Mouse (Mus musculus) spleen, adult 2 months (tissue): ENCODE measurements at regions not wholly inside any gene's neighbourhood (a gene's known extent, or its start where the extent isn't known, plus 50 kb on each side); places are given as distances from the start of the nearest gene placed in this dataset.

Experiments used
- DNase-seq, 2 experiments: peaks; one replicate each; pipeline versions ENCODE4 v3.0.0 to v3.0.0-alpha.2; 2012 to 2021; ENCODE audit warnings: low spot score in 2 of 2, low read depth in 1 of 2
- H3K27ac ChIP-seq: fragments of 200-500 bp; 2 replicates; pipeline ENCODE4 v1.5.1; 2012; ENCODE audit warnings: low read length, inconsistent platforms; ENCODE audit not compliant: insufficient read depth
- H3K27me3 ChIP-seq: fragments of 200-500 bp; 2 replicates; pipeline ENCODE4 v1.6.1; 2012; ENCODE audit warnings: mild to moderate bottlenecking, moderate library complexity, low read length, inconsistent platforms; ENCODE audit not compliant: control insufficient read depth, insufficient read depth
- H3K36me3 ChIP-seq: fragments of 200-500 bp; 2 replicates; pipeline ENCODE4 v1.6.1; 2012; ENCODE audit warnings: mild to moderate bottlenecking, low read length, inconsistent platforms; ENCODE audit not compliant: control insufficient read depth, insufficient read depth
- H3K4me1 ChIP-seq: fragments of 200-500 bp; 2 replicates; pipeline ENCODE4 v1.6.1; 2011; ENCODE audit warnings: inconsistent platforms; ENCODE audit not compliant: control insufficient read depth, insufficient read depth, insufficient read length
- H3K4me3 ChIP-seq: fragments of 200-500 bp; 2 replicates; pipeline ENCODE4 v1.5.1; 2011; ENCODE audit warnings: mild to moderate bottlenecking, inconsistent platforms; ENCODE audit not compliant: insufficient read depth, insufficient read length; ENCODE audit errors: extremely low read depth
- CTCF ChIP-seq: fragments of 200-500 bp; IDR thresholded peaks from 2 replicates; pipeline ENCODE4 v1.5.1; 2011; ENCODE audit warnings: mild to moderate bottlenecking, inconsistent platforms; ENCODE audit not compliant: insufficient read depth, insufficient read length, insufficient replicate concordance; ENCODE audit errors: extremely low read depth
- POLR2A ChIP-seq: fragments of 200-500 bp; IDR thresholded peaks from 2 replicates; pipeline ENCODE4 v1.6.1; 2011; ENCODE audit warnings: low read depth, low read length, inconsistent platforms
- WGBS: fragments of 180-500 bp; shearing (Covaris S2); methylation state at CpG from one replicate; pipeline ENCODE4 v1.1.7; 2018; 5-methylcytosine and 5-hydroxymethylcytosine counted together

GRCm38 (mm10) chr13:52726043-52726442 is 143.1 kb downstream of the Syk start:
- Histone ChIP-seq H3K27ac (no peak overlapping the region), H3K4me3 (no peak overlapping the region), H3K4me1 (peaks cover 4% of the 10 kb centered on the region; the same call in 1 of the 2 replicates), H3K36me3 (no peaks in the 10 kb centered on the region), H3K27me3 (no peaks in the 10 kb centered on the region)
- TF ChIP-seq POLR2A (no peak), CTCF (no peak)
- DNase-seq, result no peak
- WGBS, result 50% methylated on average over 10 of the region's 10 CpGs

- 34% methylated on average over 3 of the region's 3 CpGs for WGBS
- TF ChIP-seq CTCF, result no peak
- no peak for TF ChIP-seq POLR2A
- Histone ChIP-seq H3K27me3 (no peaks in the 10 kb centered on the region), H3K36me3 (no peaks in the 10 kb centered on the region), H3K4me1 (peaks cover 4% of the 10 kb centered on the region; the same call in 1 of the 2 replicates), H3K4me3 (no peak overlapping the region), H3K27ac (no peak overlapping the region)
- DNase-seq, result no peak
Observed at GRCm38 (mm10) chr13:52726525-52726924, 143.6 kb downstream of the Syk start.

DNA sequence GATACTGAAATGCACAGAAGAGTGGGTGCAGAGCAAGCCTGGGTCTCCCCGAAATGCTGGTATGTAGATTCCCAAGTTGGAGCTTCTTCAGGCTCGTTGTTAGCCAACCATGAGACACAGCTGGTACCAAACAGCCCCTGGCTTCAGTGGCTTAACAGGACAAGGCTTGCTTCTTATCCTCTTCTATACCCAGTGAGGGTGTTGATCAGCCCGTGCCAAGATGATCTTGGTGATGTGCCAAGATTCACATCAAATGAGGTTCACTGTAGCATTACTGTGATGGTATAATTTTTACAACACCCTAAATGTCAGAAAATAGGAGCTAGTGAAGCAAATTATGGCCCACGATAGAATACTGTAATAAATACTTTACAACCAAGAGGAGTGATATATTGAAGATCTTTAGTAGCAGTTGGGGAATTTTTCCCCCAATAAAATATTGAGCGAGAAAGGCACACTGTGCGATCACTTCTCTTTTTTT is 152.5 kb downstream of the Syk start:
- WGBS, result 47% methylated on average over 6 of the region's 6 CpGs
- TF ChIP-seq POLR2A (no peak), CTCF (no peak)

DNA sequence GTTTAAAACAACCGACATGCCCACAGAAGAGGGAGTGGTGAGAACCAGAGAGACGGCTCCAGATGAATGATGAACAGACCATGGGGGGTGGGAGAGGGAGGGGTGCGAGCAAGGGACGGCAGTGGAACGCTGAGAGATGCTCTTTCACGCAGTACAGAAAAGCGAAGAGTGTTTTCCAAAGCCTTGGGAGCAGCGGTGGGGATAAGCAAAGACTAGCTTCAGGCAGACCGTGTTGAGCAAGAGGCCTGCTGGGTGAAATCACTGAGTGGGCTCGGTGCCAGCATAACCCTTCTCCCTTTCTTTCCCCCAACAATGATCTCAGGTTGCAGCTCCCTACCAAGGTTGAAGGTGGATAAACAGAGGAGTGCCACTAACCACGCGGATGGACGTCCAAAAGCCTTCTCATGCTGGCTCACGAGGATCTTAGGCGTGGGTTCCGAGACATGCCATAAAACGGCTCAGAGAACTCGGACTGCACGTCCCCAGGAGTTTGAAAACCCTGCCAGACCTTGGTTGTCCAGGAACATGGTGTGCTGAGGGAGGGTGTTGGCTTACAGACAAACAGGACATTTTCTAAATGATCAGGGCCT is 153.1 kb downstream of the Syk start:
- H3K27me3 ChIP-seq, result no peaks in the 10 kb centered on the region
- no peaks in the 10 kb centered on the region for H3K4me1 ChIP-seq

More for the DNA sequence above, 152.5 kb downstream of the Syk start:
- Histone ChIP-seq H3K36me3 (no peaks in the 10 kb centered on the region), H3K4me1 (no peaks in the 10 kb centered on the region), H3K27ac (no peak overlapping the region), H3K4me3 (no peak overlapping the region), H3K27me3 (no peaks in the 10 kb centered on the region)
- DNase-seq, result no peak

GRCm38 (mm10) chr13:52738095-52738660 is 155.2 kb downstream of the Syk start:
- no peak for DNase-seq
- no peaks in the 10 kb centered on the region for H3K27me3 ChIP-seq
- no peak overlapping the region for H3K4me3 ChIP-seq
- H3K4me1 ChIP-seq, result no peaks in the 10 kb centered on the region
- H3K36me3 ChIP-seq, result no peaks in the 10 kb centered on the region
- 88% methylated on average over 9 of the region's 9 CpGs for WGBS
- no peak overlapping the region for H3K27ac ChIP-seq
- no peak for TF ChIP-seq POLR2A
- TF ChIP-seq CTCF, result no peak

More for the DNA sequence above, 153.1 kb downstream of the Syk start:
- 64% methylated on average over 19 of the region's 19 CpGs for WGBS
- Histone ChIP-seq H3K27ac (no peak overlapping the region), H3K36me3 (no peaks in the 10 kb centered on the region), H3K4me3 (no peak overlapping the region)
- TF ChIP-seq POLR2A (no peak), CTCF (no peak)
- no peak for DNase-seq

DNA sequence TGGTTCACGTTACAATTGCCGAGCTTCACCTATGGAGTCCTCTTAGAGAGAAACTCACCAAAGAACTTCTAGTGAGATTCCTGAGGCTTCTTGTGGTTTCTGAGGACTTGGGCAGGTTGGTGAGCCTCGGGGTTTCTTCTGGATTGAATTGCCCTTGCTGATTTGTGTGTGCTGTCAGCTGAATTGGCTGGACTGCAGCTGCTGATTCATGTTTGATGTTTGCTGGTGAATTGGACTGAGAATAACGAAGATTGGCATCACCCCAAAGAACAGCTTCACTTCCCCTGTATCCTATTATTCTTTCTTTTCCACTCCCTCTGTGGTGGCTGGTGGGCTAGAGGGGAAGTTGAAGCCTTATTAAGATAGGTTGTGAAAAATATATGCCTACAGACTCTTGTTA is 158.4 kb downstream of the Syk start:
- Histone ChIP-seq H3K27me3 (no peaks in the 10 kb centered on the region), H3K4me3 (no peak overlapping the region), H3K27ac (no peak overlapping the region), H3K4me1 (no peaks in the 10 kb centered on the region), H3K36me3 (no peaks in the 10 kb centered on the region)
- TF ChIP-seq CTCF (no peak), POLR2A (no peak)
- 78% methylated on average over 4 of the region's 4 CpGs for WGBS
- no peak for DNase-seq

DNA sequence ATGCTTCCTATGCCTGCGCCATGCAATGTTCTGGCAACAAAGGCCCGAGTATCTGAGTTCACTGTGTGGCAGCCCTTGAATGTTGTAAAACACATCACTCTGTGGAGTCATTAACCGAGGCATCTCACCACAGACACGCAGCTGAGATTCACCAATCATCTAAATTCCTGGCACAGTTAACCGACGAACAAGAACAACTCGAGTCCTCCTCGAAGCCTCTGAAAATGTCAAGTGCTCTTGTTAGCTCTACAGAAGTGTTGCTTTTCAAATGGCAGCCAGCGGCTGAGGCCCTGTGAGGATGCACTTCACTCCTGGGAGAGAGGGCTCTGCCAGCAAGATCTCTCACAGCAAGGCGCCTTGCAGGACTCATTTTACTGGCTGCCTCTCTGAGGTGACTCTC is 173.0 kb downstream of the Syk start:
- 88% methylated on average over 10 of the region's 10 CpGs for whole genome bisulfite sequencing
- H3K4me1 ChIP-seq, result no peaks in the 10 kb centered on the region
- no peaks in the 10 kb centered on the region for H3K36me3 ChIP-seq

More for the DNA sequence above, 173.0 kb downstream of the Syk start:
- H3K27me3 ChIP-seq, result no peaks in the 10 kb centered on the region
- H3K27ac ChIP-seq, result no peak overlapping the region
- no peak for DNase-seq
- TF ChIP-seq CTCF (no peak), POLR2A (no peak)
- no peak overlapping the region for H3K4me3 ChIP-seq
